Mouse (Mus musculus) thymus, adult 2 months (tissue): ENCODE measurements around the gene Nr2c1.

Experiments
- CTCF ChIP-seq: fragments of 200-500 bp; IDR thresholded peaks from 2 replicates; pipeline ENCODE4 v1.5.1; 2012; ENCODE audit warnings: mild to moderate bottlenecking, control low read depth, low read length, moderate library complexity, borderline replicate concordance; ENCODE audit not compliant: control insufficient read depth, poor library complexity, insufficient read depth; ENCODE audit errors: extremely low read depth
- POLR2A ChIP-seq: fragments of 200-500 bp; IDR thresholded peaks from 2 replicates; pipeline ENCODE4 v1.6.1; 2012; ENCODE audit warnings: mild to moderate bottlenecking, low read length, control low read depth, moderate library complexity; ENCODE audit not compliant: control insufficient read depth, poor library complexity, insufficient read depth; ENCODE audit errors: extremely low read depth

DNA sequence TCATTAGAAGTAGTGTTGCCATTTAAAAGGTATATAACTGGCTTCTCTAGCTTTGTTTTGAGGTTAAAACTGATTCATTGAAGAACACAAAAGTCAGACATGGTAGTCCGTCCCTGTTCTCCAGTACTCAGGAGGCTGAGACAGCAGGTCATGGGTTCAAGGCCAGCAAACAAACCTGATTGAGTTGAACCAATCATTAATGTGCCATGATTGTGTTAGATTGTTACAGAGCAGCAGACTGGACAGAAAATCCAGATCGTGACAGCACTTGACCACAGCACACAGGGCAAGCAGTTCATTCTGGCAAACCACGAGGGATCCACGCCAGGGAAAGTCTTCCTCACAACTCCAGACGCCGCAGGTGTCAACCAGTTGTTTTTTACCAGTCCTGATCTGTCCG lies 14.2 kb downstream of the Nr2c1 start:
- TF ChIP-seq POLR2A (no peak), CTCF (no peak)
